ENCODE assay signal across 8 mouse cellular contexts in genomic region chr2:119166901-119167865, GRCm38 (mm10). TPM values are rescaled to one million over a fixed set of nuclear protein-coding genes. Genes with fewer than 3 reads are reported as not detected.
A peak's percentile ranks its signal among the peaks of the same experiment; 100 is the strongest.
DNase-seq lines count a peak whose midpoint lies in the region; ATAC-seq and TF ChIP-seq lines count a peak whose summit lies in the region.

Gene Gchfr (plus strand): TSS chr2:119167773.

- no peaks in the 10 kb centered on the region for H3K79me2 ChIP-seq in C2C12 (ENCODE audit: control insufficient read depth, insufficient read depth)

- H3K4me2 ChIP-seq in intestine, embryonic 15.5 days (replicated peaks), result peak within 1 kb of the TSS; percentile 99
- H3K4me2 ChIP-seq in liver, embryonic 14.5 days (ENCODE audit: low read depth), result peak within 1 kb of the TSS; percentile 85

- H3K36me3 ChIP-seq in C2C12 (ENCODE audit: control insufficient read depth, insufficient read depth), result no peaks in the 10 kb centered on the region
- H3K36me3 ChIP-seq in intestine, embryonic 15.5 days, result no peaks in the 10 kb centered on the region
- no peaks in the 10 kb centered on the region for H3K36me3 ChIP-seq in liver, embryonic 14.5 days (replicated peaks; ENCODE audit: control insufficient read depth, insufficient read depth, low read depth)

- under 1% methylated on average over 60 of the region's 60 CpGs for WGBS in intestine, embryonic 15.5 days
- under 1% methylated on average over 60 of the region's 60 CpGs for WGBS in liver, embryonic 14.5 days (ENCODE audit: insufficient replicate concordance)

- peak within 1 kb of the TSS; percentile 82 for H3K27ac ChIP-seq in intestine, embryonic 15.5 days
- H3K27ac ChIP-seq in liver, embryonic 14.5 days, result no peak within 1 kb of the TSS

- peak within 1 kb of the TSS; percentile 73 for H3ac ChIP-seq in C2C12 (ENCODE audit: control insufficient read depth, insufficient read length, low read depth)

- peak; percentile 84 for ATAC-seq in granulocyte monocyte progenitor cell, adult 5-6 weeks (replicated peaks; ENCODE audit: poor library complexity, severe bottlenecking)
- peak; percentile 91 for ATAC-seq in intestine, embryonic 15.5 days
- peak; percentile 79 for ATAC-seq in liver, embryonic 14.5 days (ENCODE audit: insufficient read depth)

- no peaks in the 10 kb centered on the region for H3K27me3 ChIP-seq in C2C12 (ENCODE audit: control insufficient read depth, insufficient read depth, insufficient read length)
- H3K27me3 ChIP-seq in intestine, embryonic 15.5 days (replicated peaks), result peaks cover 9% of the 10 kb centered on the region; the same call in 1 of the 2 replicates
- H3K27me3 ChIP-seq in liver, embryonic 14.5 days (ENCODE audit: control insufficient read depth, insufficient read depth, low read length), result peaks cover 23% of the 10 kb centered on the region

- peak; percentile 64 for DNase-seq in ZHBTc4 (ENCODE audit: low read depth, low spot score)
- peak; percentile 81 for DNase-seq in embryo, embryonic 10 days (ENCODE audit: low spot score)
- DNase-seq in liver, embryonic 14.5 days (ENCODE audit: low read depth in 3 of 3, low spot score in 3 of 3), result peak in 1 of 3 experiments; percentile 31
- DNase-seq in naive thymus-derived CD4-positive, alpha-beta T cell, adult 2 months (ENCODE audit: low read depth), result peak; percentile 52
- peak; percentile 37 for DNase-seq in testis, postnatal 14 days (ENCODE audit: low spot score)

- TF ChIP-seq CTCF in C2C12 (IDR thresholded peaks at IDR 0.05; ENCODE audit: control insufficient read depth, insufficient read depth, insufficient read length), result no peak
- TF ChIP-seq CTCF in liver, embryonic 14.5 days (IDR thresholded peaks at IDR 0.05; ENCODE audit: low read depth), result peak; percentile 31; the same call in 1 of the 2 replicates

- peak within 1 kb of the TSS; percentile 48 for H3K9ac ChIP-seq in intestine, embryonic 15.5 days
- H3K9ac ChIP-seq in liver, embryonic 14.5 days (replicated peaks), result peak within 1 kb of the TSS; percentile 21; the same call in 1 of the 2 replicates

- peaks cover 11% of the 10 kb centered on the region for H3K4me1 ChIP-seq in intestine, embryonic 15.5 days (replicated peaks)
- H3K4me1 ChIP-seq in liver, embryonic 14.5 days (replicated peaks; ENCODE audit: control insufficient read depth in 2 of 2, insufficient read depth in 2 of 2, low read length in 1 of 2), result peaks cover 13 to 15% of the 10 kb centered on the region in 2 experiments

- peak within 1 kb of the TSS; percentile 75 for H3K4me3 ChIP-seq in C2C12 (ENCODE audit: insufficient read depth, poor library complexity, severe bottlenecking)
- peak within 1 kb of the TSS; percentile 50 for H3K4me3 ChIP-seq in intestine, embryonic 15.5 days (replicated peaks)
- peak within 1 kb of the TSS; percentile 45 to 58 for H3K4me3 ChIP-seq in liver, embryonic 14.5 days (ENCODE audit: insufficient read depth in 1 of 2, low read depth in 2 of 2, low read length in 2 of 2)

- no peaks in the 10 kb centered on the region for H3K9me3 ChIP-seq in intestine, embryonic 15.5 days
- H3K9me3 ChIP-seq in liver, embryonic 14.5 days (ENCODE audit: control insufficient read depth, low read length), result no peaks in the 10 kb centered on the region

- H3K79me3 ChIP-seq in C2C12 (ENCODE audit: low read depth), result no peaks in the 10 kb centered on the region

- no peak for TF ChIP-seq EP300 in liver, embryonic 14.5 days (IDR thresholded peaks at IDR 0.05; ENCODE audit: low read depth)

TF ChIP-seq in C2C12, 6 proteins besides CTCF, POLR2A, EP300 and RAD21:
- TF ChIP-seq USF1 (IDR thresholded peaks at IDR 0.05; ENCODE audit: low read depth), result no peak
- TF ChIP-seq MAX (IDR thresholded peaks at IDR 0.05), result no peak
- no peak for TF ChIP-seq MYOD1 (IDR thresholded peaks at IDR 0.05; ENCODE audit: control insufficient read depth, insufficient read length, low read depth)
- no peak for TF ChIP-seq CEBPB (IDR thresholded peaks at IDR 0.05; ENCODE audit: low read depth)
- TF ChIP-seq MYOG (IDR thresholded peaks at IDR 0.05; ENCODE audit: control insufficient read depth, extremely low read depth, insufficient read length), result no peak
- TF ChIP-seq FOSL1 (IDR thresholded peaks at IDR 0.05; ENCODE audit: insufficient read depth, low read length, poor library complexity, severe bottlenecking), result no peak

RNA-seq across cellular contexts. Expression of gene Gchfr, which starts in this region (rescaled TPM):
- polyA plus RNA-seq in C2C12 (2012; fragmentation: generic; extraction: Trizol), result 80.5 TPM
- 1.3 TPM in 1 of 2 replicates, not detected in the other for total RNA-seq in granulocyte monocyte progenitor cell, adult 5-6 weeks (2014; fragmentation: Nextera tagmentation)
- 1.2 TPM in 1 of 2 replicates, not detected in the other for total RNA-seq in granulocyte monocyte progenitor cell, adult 5-6 weeks (2017)
- 21.1 and 27.3 TPM in 2 replicates for polyA plus RNA-seq in intestine, embryonic 15.5 days (2015; fragmentation: Nextera tagmentation; extraction: Ambion mirVana)
- 35.4 and 59.7 TPM in 2 replicates for polyA plus RNA-seq in liver, embryonic 14.5 days (2012; rRNA removed)
- 75.9 and 80.3 TPM in 2 replicates for polyA plus RNA-seq in liver, embryonic 14.5 days (2014; fragmentation: Nextera tagmentation; extraction: Ambion mirVana)
